Mouse (Mus musculus): ENCODE data around the gene Arfrp1.

DNA sequence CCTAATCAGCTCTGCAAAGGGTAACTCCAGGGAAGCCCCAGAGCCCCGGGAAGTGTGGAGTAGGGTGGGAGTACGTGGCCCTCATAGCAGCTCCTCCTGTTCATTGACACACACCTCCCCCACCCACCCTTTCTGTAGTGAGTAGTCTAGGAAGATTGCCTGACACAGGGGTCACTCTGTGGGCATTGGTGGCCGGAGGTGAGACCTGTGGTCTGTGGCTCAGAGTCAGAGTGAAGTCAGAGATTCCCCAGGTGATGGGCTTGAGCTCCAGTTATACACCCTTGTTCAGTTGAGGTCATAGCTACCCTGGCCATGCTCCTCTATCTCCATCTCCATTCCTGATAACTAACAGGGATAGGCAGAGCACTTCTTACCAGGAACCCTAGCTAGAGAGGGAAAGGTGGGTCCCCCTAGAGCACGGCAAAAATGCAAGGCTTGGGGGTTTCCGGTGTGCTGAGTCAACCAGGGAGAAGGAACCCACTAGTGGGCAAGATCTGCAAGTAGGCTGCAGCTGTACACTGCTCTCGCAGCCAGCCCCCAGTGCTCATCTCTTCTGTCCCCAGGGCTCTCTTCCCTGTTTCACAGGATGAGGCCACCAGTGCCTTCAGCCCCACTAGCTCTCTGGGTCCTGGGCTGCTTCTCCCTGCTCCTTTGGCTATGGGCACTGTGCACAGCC lies 16.6 kb upstream of the Arfrp1 start:
- no peak for TF ChIP-seq CTCF (IDR thresholded peaks at IDR 0.05; ENCODE audit: low read depth)
- no peak for TF ChIP-seq EP300 (IDR thresholded peaks at IDR 0.05; ENCODE audit: low read depth)
